Mouse (Mus musculus): Measurements from ENCODE around the gene Krt6b. TPM values are rescaled to one million over a fixed set of nuclear protein-coding genes. Genes with fewer than 3 reads are reported as not detected.

Krt6b gene
- not detected in 2 replicates for polyA plus RNA-seq (2014; fragmentation: Nextera tagmentation; extraction: Ambion mirVana)

- H3K9me3 ChIP-seq (ENCODE audit: control insufficient read depth, low read length) = no peaks in the 10 kb centered on the region
- H3K9ac ChIP-seq (ENCODE audit: low read length) = no peak within 1 kb of the TSS
- H3K27me3 ChIP-seq (ENCODE audit: control insufficient read depth, insufficient read depth, low read length) = no peaks in the 10 kb centered on the region
- H3K4me2 ChIP-seq (ENCODE audit: low read depth) = no peak within 1 kb of the TSS
- H3K4me1 ChIP-seq (ENCODE audit: control insufficient read depth, insufficient read depth, low read length) = no peaks in the 10 kb centered on the region
- 89% methylated on average over 2 of the region's 2 CpGs for WGBS
- no peak for DNase-seq (ENCODE audit: low spot score)
- no peak within 1 kb of the TSS for H3K27ac ChIP-seq (ENCODE audit: low read depth, low read length)
- no peak within 1 kb of the TSS for H3K4me3 ChIP-seq (ENCODE audit: low read depth, low read length)
- no peaks in the 10 kb centered on the region for H3K36me3 ChIP-seq (ENCODE audit: control insufficient read depth, insufficient read depth, low read length)
- no peak for ATAC-seq (ENCODE audit: insufficient read depth, low FRiP score, low TSS enrichment)
Observed at GRCm38 (mm10) chr15:101680187-101680586, at the start of gene Krt6b. Gene Krt6b (minus strand): TSS chr15:101680287.

- ATAC-seq (ENCODE audit: insufficient read depth, low FRiP score, low TSS enrichment) = no peak
- 59% methylated on average over 5 of the region's 5 CpGs for WGBS
- H3K9me3 ChIP-seq (ENCODE audit: control insufficient read depth, low read length) = no peaks in the 10 kb centered on the region
Observed at GRCm38 (mm10) chr15:101724686-101725085, 44.6 kb upstream of the Krt6b start.

DNA sequence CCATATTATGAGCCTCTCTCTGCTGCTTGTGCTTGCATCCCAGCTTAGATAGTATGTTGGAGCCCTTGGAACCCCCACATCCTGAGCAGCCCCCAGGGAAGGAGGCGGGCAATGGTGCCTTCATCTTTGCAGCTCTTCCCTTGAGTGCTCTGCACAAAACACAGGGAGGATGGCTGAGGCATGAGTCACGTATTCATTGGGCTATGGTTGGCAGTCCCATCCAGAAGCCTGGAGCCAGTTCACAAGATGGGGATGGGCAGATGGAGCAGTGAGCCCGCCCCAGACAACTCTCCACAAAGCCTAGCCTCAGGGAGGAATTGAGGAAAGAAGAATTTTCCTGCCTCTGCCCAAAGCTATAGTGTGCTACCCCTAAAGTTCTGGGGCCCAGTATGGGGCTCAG is 35.7 kb upstream of the Krt6b start:
- Histone ChIP-seq H3K9me3 (ENCODE audit: control insufficient read depth, low read length) (no peaks in the 10 kb centered on the region), H3K4me1 (ENCODE audit: control insufficient read depth, insufficient read depth, low read length) (no peaks in the 10 kb centered on the region), H3K4me3 (ENCODE audit: low read depth, low read length) (no peak overlapping the region), H3K4me2 (ENCODE audit: low read depth) (no peak overlapping the region), H3K36me3 (ENCODE audit: control insufficient read depth, insufficient read depth, low read length) (no peaks in the 10 kb centered on the region), H3K9ac (ENCODE audit: low read length) (no peak overlapping the region), H3K27me3 (ENCODE audit: control insufficient read depth, insufficient read depth, low read length) (no peaks in the 10 kb centered on the region), H3K27ac (ENCODE audit: low read depth, low read length) (no peak overlapping the region)
- no peak for DNase-seq (ENCODE audit: low spot score)
- ATAC-seq (ENCODE audit: insufficient read depth, low FRiP score, low TSS enrichment) = no peak
- 83% methylated on average over 3 of the region's 3 CpGs for WGBS

More at GRCm38 (mm10) chr15:101724686-101725085, 44.6 kb upstream of the Krt6b start:
- H3K27me3 ChIP-seq (ENCODE audit: control insufficient read depth, insufficient read depth, low read length) = no peaks in the 10 kb centered on the region
- H3K4me2 ChIP-seq (ENCODE audit: low read depth) = no peak overlapping the region
- no peaks in the 10 kb centered on the region for H3K4me1 ChIP-seq (ENCODE audit: control insufficient read depth, insufficient read depth, low read length)
- no peak for DNase-seq (ENCODE audit: low spot score)
- H3K36me3 ChIP-seq (ENCODE audit: control insufficient read depth, insufficient read depth, low read length) = no peaks in the 10 kb centered on the region
- no peak overlapping the region for H3K27ac ChIP-seq (ENCODE audit: low read depth, low read length)
- H3K4me3 ChIP-seq (ENCODE audit: low read depth, low read length) = no peak overlapping the region
- H3K9ac ChIP-seq (ENCODE audit: low read length) = no peak overlapping the region

- Histone ChIP-seq H3K36me3 (ENCODE audit: control insufficient read depth, insufficient read depth, low read length) (no peaks in the 10 kb centered on the region), H3K4me2 (ENCODE audit: low read depth) (no peak overlapping the region), H3K27me3 (ENCODE audit: control insufficient read depth, insufficient read depth, low read length) (no peaks in the 10 kb centered on the region), H3K4me1 (ENCODE audit: control insufficient read depth, insufficient read depth, low read length) (no peaks in the 10 kb centered on the region), H3K27ac (ENCODE audit: low read depth, low read length) (no peak overlapping the region), H3K9ac (ENCODE audit: low read length) (no peak overlapping the region), H3K4me3 (ENCODE audit: low read depth, low read length) (no peak overlapping the region), H3K9me3 (ENCODE audit: control insufficient read depth, low read length) (no peaks in the 10 kb centered on the region)
- 87% methylated on average over 5 of the region's 5 CpGs for WGBS
- ATAC-seq (ENCODE audit: insufficient read depth, low FRiP score, low TSS enrichment) (no peak), DNase-seq (ENCODE audit: low spot score) (no peak)
Observed at GRCm38 (mm10) chr15:101714356-101714755, 34.3 kb upstream of the Krt6b start.

GRCm38 (mm10) chr15:101713731-101714130 is 33.6 kb upstream of the Krt6b start:
- no peak for DNase-seq (ENCODE audit: low spot score)
- Histone ChIP-seq H3K27me3 (ENCODE audit: control insufficient read depth, insufficient read depth, low read length) (no peaks in the 10 kb centered on the region), H3K36me3 (ENCODE audit: control insufficient read depth, insufficient read depth, low read length) (no peaks in the 10 kb centered on the region), H3K9me3 (ENCODE audit: control insufficient read depth, low read length) (no peaks in the 10 kb centered on the region), H3K4me1 (ENCODE audit: control insufficient read depth, insufficient read depth, low read length) (no peaks in the 10 kb centered on the region), H3K9ac (ENCODE audit: low read length) (no peak overlapping the region), H3K4me2 (ENCODE audit: low read depth) (no peak overlapping the region), H3K27ac (ENCODE audit: low read depth, low read length) (no peak overlapping the region), H3K4me3 (ENCODE audit: low read depth, low read length) (no peak overlapping the region)
- ATAC-seq (ENCODE audit: insufficient read depth, low FRiP score, low TSS enrichment) = no peak
- 85% methylated on average over 8 of the region's 8 CpGs for WGBS

DNA sequence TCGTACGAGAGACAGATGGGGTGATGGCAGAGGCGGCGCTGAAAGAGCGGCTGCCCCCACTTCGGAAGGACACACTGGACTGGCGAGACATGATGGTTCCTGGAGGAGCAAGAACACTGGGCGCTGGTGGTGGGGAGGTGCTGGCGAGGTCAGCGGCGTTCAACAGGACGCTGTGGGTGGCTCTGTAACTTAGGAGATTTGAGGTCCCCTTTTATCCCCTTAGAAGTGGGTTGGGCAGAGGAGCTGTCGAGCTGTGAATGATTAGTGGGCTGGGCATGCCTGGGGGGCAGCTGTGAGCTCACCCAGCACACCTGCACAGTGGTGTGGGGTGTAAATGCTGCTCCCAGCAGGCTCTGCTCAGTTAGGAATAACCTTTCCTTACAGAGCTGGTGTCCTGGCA is 32.6 kb upstream of the Krt6b start, which contains the start of gene Krt5:
Gene Krt5 (minus strand): TSS at position 179 of the 400 bp plus-strand sequence.
- H3K9ac ChIP-seq (ENCODE audit: low read length) = no peak within 1 kb of the TSS
- H3K9me3 ChIP-seq (ENCODE audit: control insufficient read depth, low read length) = no peaks in the 10 kb centered on the region
- H3K4me1 ChIP-seq (ENCODE audit: control insufficient read depth, insufficient read depth, low read length) = no peaks in the 10 kb centered on the region
- H3K4me2 ChIP-seq (ENCODE audit: low read depth) = no peak within 1 kb of the TSS
- H3K36me3 ChIP-seq (ENCODE audit: control insufficient read depth, insufficient read depth, low read length) = no peaks in the 10 kb centered on the region
- H3K4me3 ChIP-seq (ENCODE audit: low read depth, low read length) = no peak within 1 kb of the TSS
- H3K27me3 ChIP-seq (ENCODE audit: control insufficient read depth, insufficient read depth, low read length) = no peaks in the 10 kb centered on the region
- WGBS = 71% methylated on average over 13 of the region's 13 CpGs
- H3K27ac ChIP-seq (ENCODE audit: low read depth, low read length) = no peak within 1 kb of the TSS
- no peak for ATAC-seq (ENCODE audit: insufficient read depth, low FRiP score, low TSS enrichment)
- DNase-seq (ENCODE audit: low spot score) = no peak

DNA sequence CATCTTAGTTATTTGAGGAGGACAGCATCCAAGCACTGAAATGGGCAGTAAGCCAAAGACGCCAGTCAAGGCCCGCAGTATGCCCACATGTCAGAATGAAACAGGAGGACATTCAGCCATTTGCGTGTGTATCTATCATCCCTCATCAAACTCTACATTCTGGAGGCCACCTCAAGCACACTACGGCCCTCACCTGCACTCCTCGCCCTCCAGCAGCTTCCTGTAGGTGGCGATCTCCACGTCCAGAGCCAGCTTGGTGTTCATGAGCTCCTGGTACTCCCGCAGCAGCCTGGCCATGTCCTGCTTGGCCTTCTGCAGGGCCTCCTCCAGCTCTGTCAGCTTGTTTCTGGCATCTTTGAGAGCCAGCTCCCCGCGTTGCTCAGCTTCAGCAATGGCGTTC is 28.6 kb upstream of the Krt6b start:
- Histone ChIP-seq H3K4me1 (ENCODE audit: control insufficient read depth, insufficient read depth, low read length) (no peaks in the 10 kb centered on the region), H3K4me3 (ENCODE audit: low read depth, low read length) (no peak overlapping the region), H3K9me3 (ENCODE audit: control insufficient read depth, low read length) (no peaks in the 10 kb centered on the region), H3K9ac (ENCODE audit: low read length) (no peak overlapping the region), H3K36me3 (ENCODE audit: control insufficient read depth, insufficient read depth, low read length) (no peaks in the 10 kb centered on the region), H3K27me3 (ENCODE audit: control insufficient read depth, insufficient read depth, low read length) (no peaks in the 10 kb centered on the region), H3K27ac (ENCODE audit: low read depth, low read length) (no peak overlapping the region), H3K4me2 (ENCODE audit: low read depth) (no peak overlapping the region)
- 72% methylated on average over 11 of the region's 11 CpGs for WGBS
- DNase-seq (ENCODE audit: low spot score) (no peak), ATAC-seq (ENCODE audit: insufficient read depth, low FRiP score, low TSS enrichment) (no peak)

GRCm38 (mm10) chr15:101707454-101707853 is 27.4 kb upstream of the Krt6b start:
- no peaks in the 10 kb centered on the region for H3K27me3 ChIP-seq (ENCODE audit: control insufficient read depth, insufficient read depth, low read length)
- DNase-seq (ENCODE audit: low spot score) (no peak), ATAC-seq (ENCODE audit: insufficient read depth, low FRiP score, low TSS enrichment) (no peak)
- H3K4me1 ChIP-seq (ENCODE audit: control insufficient read depth, insufficient read depth, low read length) = no peaks in the 10 kb centered on the region
- no peaks in the 10 kb centered on the region for H3K36me3 ChIP-seq (ENCODE audit: control insufficient read depth, insufficient read depth, low read length)
- no peak overlapping the region for H3K27ac ChIP-seq (ENCODE audit: low read depth, low read length)
- WGBS = 91% methylated on average over 9 of the region's 9 CpGs
- no peak overlapping the region for H3K4me2 ChIP-seq (ENCODE audit: low read depth)
- no peak overlapping the region for H3K9ac ChIP-seq (ENCODE audit: low read length)
- H3K9me3 ChIP-seq (ENCODE audit: control insufficient read depth, low read length) = no peaks in the 10 kb centered on the region
- H3K4me3 ChIP-seq (ENCODE audit: low read depth, low read length) = no peak overlapping the region

DNA sequence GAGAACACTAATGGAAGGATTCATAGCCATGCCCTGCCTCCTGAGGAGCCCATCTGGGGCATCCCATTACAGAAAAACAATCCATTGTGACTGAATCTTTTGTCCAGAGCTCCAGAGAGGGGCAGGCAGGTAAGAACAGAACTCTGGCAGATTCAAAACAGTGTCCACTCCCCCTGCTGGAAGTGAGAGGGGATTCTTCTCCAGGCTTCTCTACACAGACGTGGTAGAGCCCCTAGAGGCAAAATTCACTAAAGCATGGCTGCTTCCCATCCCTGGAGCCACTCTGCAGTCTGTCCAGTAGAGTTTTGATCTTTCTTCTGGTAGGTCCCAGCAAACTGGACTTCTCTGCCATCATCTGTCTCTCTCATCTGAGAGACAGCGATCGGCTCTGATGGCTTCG is 24.0 kb upstream of the Krt6b start:
- Histone ChIP-seq H3K4me1 (ENCODE audit: control insufficient read depth, insufficient read depth, low read length) (no peaks in the 10 kb centered on the region), H3K36me3 (ENCODE audit: control insufficient read depth, insufficient read depth, low read length) (no peaks in the 10 kb centered on the region), H3K4me3 (ENCODE audit: low read depth, low read length) (no peak overlapping the region), H3K4me2 (ENCODE audit: low read depth) (no peak overlapping the region), H3K27me3 (ENCODE audit: control insufficient read depth, insufficient read depth, low read length) (no peaks in the 10 kb centered on the region), H3K9me3 (ENCODE audit: control insufficient read depth, low read length) (no peaks in the 10 kb centered on the region), H3K9ac (ENCODE audit: low read length) (no peak overlapping the region), H3K27ac (ENCODE audit: low read depth, low read length) (no peak overlapping the region)
- WGBS = 72% methylated on average over 4 of the region's 4 CpGs
- ATAC-seq (ENCODE audit: insufficient read depth, low FRiP score, low TSS enrichment) = no peak
- DNase-seq (ENCODE audit: low spot score) = no peak

Measured in neural tube, embryonic 11.5 days (tissue).